Mouse (Mus musculus): ENCODE measurements at regions not wholly inside any gene's neighbourhood (a gene's known extent, or its start where the extent isn't known, plus 50 kb on each side); places are given as distances from the start of the nearest gene placed in this dataset.

DNA sequence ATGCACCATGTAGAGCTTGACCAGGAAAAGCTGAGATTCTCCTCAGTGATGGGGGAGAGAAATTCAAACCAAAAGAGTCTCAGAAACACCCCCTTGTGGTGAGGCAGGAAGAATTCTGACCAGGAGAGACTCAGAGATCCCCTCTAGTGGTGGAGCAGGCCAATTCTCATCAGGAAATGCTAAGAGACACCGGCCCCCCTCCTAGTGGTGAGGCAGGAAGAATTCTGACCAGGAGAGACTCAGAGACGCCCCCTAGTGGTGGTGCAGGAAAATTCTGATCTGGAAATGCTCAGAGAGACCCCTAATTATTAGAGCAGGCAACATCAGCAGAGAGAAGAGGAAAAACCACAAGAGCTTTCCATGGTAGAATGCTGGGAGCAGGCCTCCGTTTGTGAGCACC, 303.4 kb downstream of the Dcdc2c start:
- no peaks in the 10 kb centered on the region for H3K27me3 ChIP-seq (ENCODE audit: control insufficient read depth, insufficient read depth, low read length)
- no peaks in the 10 kb centered on the region for H3K36me3 ChIP-seq (ENCODE audit: control insufficient read depth, insufficient read depth, low read length)
- no peak overlapping the region for H3K4me2 ChIP-seq (replicated peaks; ENCODE audit: low read depth)
- no peak overlapping the region for H3K27ac ChIP-seq (replicated peaks)
- ATAC-seq (ENCODE audit: low FRiP score, low TSS enrichment) (no peak), DNase-seq (ENCODE audit: low spot score) (peak; percentile 28)
- TF ChIP-seq CTCF (IDR thresholded peaks at IDR 0.05; ENCODE audit: low read depth) (peak; percentile 72), EP300 (optimal IDR thresholded peaks at IDR 0.05) (no peak)
- no peaks in the 10 kb centered on the region for H3K4me1 ChIP-seq (replicated peaks; ENCODE audit: control insufficient read depth, insufficient read depth)
- H3K9ac ChIP-seq (ENCODE audit: low read length): no peak overlapping the region
- H3K9me3 ChIP-seq (ENCODE audit: control insufficient read depth, low read length): no peaks in the 10 kb centered on the region
- WGBS: 58% methylated on average over 3 of the region's 3 CpGs
- no peak overlapping the region for H3K4me3 ChIP-seq (ENCODE audit: low read depth, low read length)

DNA sequence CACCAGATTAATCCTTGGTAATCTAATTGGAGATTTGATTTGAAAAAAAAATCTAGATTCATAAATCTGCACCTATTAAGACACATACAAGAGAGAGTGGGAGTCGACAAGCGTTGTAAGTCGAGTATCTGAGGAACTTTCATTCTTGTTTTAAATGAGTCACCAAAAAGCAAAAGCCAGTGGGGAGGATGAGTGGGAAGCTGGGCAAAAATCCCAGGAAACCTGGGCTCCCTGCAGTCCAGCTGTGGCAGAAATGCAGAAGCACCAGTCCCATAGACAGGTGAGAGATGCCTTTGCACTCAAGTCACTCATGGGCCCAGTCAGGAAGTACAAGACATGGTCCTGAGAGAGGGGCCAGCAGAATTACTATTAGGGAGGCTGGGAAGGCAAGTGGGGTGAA, 303.9 kb downstream of the Dcdc2c start:
- Histone ChIP-seq H3K4me3 (ENCODE audit: low read depth, low read length) (no peak overlapping the region), H3K9me3 (ENCODE audit: control insufficient read depth, low read length) (no peaks in the 10 kb centered on the region), H3K9ac (ENCODE audit: low read length) (no peak overlapping the region), H3K4me1 (replicated peaks; ENCODE audit: control insufficient read depth, insufficient read depth) (no peaks in the 10 kb centered on the region), H3K27me3 (ENCODE audit: control insufficient read depth, insufficient read depth, low read length) (no peaks in the 10 kb centered on the region), H3K36me3 (ENCODE audit: control insufficient read depth, insufficient read depth, low read length) (no peaks in the 10 kb centered on the region), H3K4me2 (replicated peaks; ENCODE audit: low read depth) (no peak overlapping the region), H3K27ac (replicated peaks) (no peak overlapping the region)
- TF ChIP-seq CTCF (IDR thresholded peaks at IDR 0.05; ENCODE audit: low read depth) (no peak), EP300 (optimal IDR thresholded peaks at IDR 0.05) (no peak)
- DNase-seq (ENCODE audit: low spot score): no peak
- no peak for ATAC-seq (ENCODE audit: low FRiP score, low TSS enrichment)
- WGBS: 80% methylated on average over 3 of the region's 3 CpGs

DNA sequence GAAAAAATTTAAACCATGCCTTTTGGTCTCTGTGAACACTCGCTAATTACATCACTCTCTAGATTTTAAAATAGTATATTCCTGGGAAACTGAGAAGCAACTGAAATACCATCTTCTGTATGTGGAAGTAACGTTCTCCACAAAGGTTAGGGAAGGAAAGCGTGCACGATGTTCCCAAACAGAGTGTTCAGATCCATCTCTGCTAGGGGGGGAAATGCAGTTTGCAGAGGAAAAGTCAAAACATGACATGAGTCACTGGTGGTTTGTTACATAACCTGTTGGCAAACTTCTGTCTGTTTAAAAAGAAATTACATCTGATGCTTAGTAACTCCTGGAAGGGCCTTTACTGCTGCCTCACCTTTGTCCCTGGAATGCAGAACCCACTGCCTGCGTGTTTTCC, 314.2 kb downstream of the Dcdc2c start:
- no peak overlapping the region for H3K27ac ChIP-seq (replicated peaks)
- ATAC-seq (ENCODE audit: low FRiP score, low TSS enrichment) (no peak), DNase-seq (ENCODE audit: low spot score) (no peak)
- H3K9me3 ChIP-seq (ENCODE audit: control insufficient read depth, low read length): no peaks in the 10 kb centered on the region
- H3K4me3 ChIP-seq (ENCODE audit: low read depth, low read length): no peak overlapping the region
- WGBS: 75% methylated on average over 5 of the region's 5 CpGs
- H3K36me3 ChIP-seq (ENCODE audit: control insufficient read depth, insufficient read depth, low read length): no peaks in the 10 kb centered on the region
- TF ChIP-seq EP300 (optimal IDR thresholded peaks at IDR 0.05) (no peak), CTCF (IDR thresholded peaks at IDR 0.05; ENCODE audit: low read depth) (no peak)
- no peaks in the 10 kb centered on the region for H3K27me3 ChIP-seq (ENCODE audit: control insufficient read depth, insufficient read depth, low read length)
- no peak overlapping the region for H3K9ac ChIP-seq (ENCODE audit: low read length)
- H3K4me2 ChIP-seq (replicated peaks; ENCODE audit: low read depth): no peak overlapping the region
- H3K4me1 ChIP-seq (replicated peaks; ENCODE audit: control insufficient read depth, insufficient read depth): no peaks in the 10 kb centered on the region

DNA sequence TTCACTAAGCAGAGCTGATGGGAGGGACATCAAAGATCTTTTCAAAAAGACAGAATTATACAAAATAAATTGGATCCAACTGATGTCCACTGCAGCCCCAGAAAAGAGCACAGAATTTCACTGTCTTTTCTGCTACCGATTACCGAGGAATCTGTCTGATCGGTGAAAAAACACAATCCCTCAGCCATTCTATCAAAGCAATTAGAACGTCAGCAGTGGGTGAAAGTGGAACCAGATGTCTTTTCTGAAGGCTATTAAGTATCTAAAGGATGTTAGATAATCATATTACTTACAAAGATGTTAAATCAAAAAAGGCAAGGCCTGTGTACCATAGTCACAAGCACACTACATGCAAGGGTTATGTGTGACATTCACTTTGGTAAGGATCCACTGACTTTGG, 315.2 kb downstream of the Dcdc2c start:
- no peak overlapping the region for H3K27ac ChIP-seq (replicated peaks)
- TF ChIP-seq EP300 (optimal IDR thresholded peaks at IDR 0.05) (no peak), CTCF (IDR thresholded peaks at IDR 0.05; ENCODE audit: low read depth) (no peak)
- H3K9ac ChIP-seq (ENCODE audit: low read length): no peak overlapping the region
- H3K27me3 ChIP-seq (ENCODE audit: control insufficient read depth, insufficient read depth, low read length): no peaks in the 10 kb centered on the region
- no peaks in the 10 kb centered on the region for H3K9me3 ChIP-seq (ENCODE audit: control insufficient read depth, low read length)
- 71% methylated on average over 4 of the region's 4 CpGs for WGBS
- no peaks in the 10 kb centered on the region for H3K4me1 ChIP-seq (replicated peaks; ENCODE audit: control insufficient read depth, insufficient read depth)
- H3K36me3 ChIP-seq (ENCODE audit: control insufficient read depth, insufficient read depth, low read length): no peaks in the 10 kb centered on the region
- ATAC-seq (ENCODE audit: low FRiP score, low TSS enrichment) (no peak), DNase-seq (ENCODE audit: low spot score) (no peak)
- H3K4me3 ChIP-seq (ENCODE audit: low read depth, low read length): no peak overlapping the region
- no peak overlapping the region for H3K4me2 ChIP-seq (replicated peaks; ENCODE audit: low read depth)

DNA sequence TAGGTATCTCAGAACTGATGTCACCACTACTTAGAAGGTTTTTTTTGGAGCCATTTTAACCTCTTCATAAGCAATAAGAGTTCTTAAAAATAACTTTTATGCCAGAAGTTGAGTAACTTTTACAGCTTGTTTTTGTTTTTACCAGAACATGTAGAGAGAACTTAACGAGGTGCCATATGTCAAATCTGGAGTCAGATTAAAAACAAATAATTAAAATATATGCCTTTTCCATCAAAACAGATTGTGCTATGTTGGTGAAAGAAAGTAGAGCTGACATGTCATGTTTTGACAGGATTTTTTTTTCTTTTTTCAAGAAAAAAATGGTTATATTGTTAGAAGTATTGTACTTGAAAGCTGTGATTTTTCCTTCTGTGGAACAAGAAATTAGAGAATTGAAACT, 349.4 kb downstream of the Dcdc2c start:
- Histone ChIP-seq H3K27ac (replicated peaks) (no peak overlapping the region), H3K9me3 (ENCODE audit: control insufficient read depth, low read length) (no peaks in the 10 kb centered on the region), H3K4me2 (replicated peaks; ENCODE audit: low read depth) (no peak overlapping the region), H3K36me3 (ENCODE audit: control insufficient read depth, insufficient read depth, low read length) (no peaks in the 10 kb centered on the region), H3K4me1 (replicated peaks; ENCODE audit: control insufficient read depth, insufficient read depth) (no peaks in the 10 kb centered on the region), H3K9ac (ENCODE audit: low read length) (no peak overlapping the region), H3K27me3 (ENCODE audit: control insufficient read depth, insufficient read depth, low read length) (no peaks in the 10 kb centered on the region), H3K4me3 (ENCODE audit: low read depth, low read length) (no peak overlapping the region)
- DNase-seq (ENCODE audit: low spot score) (no peak), ATAC-seq (ENCODE audit: low FRiP score, low TSS enrichment) (no peak)
- WGBS: 89% methylated on average over 1 of the region's 1 CpGs
- TF ChIP-seq EP300 (optimal IDR thresholded peaks at IDR 0.05): no peak
- TF ChIP-seq CTCF (IDR thresholded peaks at IDR 0.05; ENCODE audit: low read depth): no peak

DNA sequence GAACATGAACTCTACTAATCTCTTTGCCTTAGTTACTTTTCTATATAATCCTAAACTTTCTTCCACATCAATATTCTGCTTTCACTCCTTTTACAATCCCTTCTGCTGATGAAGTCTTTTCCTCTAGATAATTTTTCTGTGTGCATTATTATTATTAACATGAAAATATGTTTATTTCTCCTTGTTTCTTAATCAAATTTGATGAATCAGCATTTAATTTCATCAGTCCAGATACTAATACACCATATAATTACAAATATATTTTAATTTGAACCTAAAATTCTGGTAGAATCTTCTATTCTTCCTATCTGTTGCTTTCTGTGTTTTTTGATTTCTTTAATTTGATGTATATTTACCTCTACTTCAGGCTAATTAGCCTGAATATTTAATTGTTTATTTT, 365.5 kb downstream of the Dcdc2c start:
- TF ChIP-seq EP300 (optimal IDR thresholded peaks at IDR 0.05) (no peak), CTCF (IDR thresholded peaks at IDR 0.05; ENCODE audit: low read depth) (no peak)
- Histone ChIP-seq H3K36me3 (ENCODE audit: control insufficient read depth, insufficient read depth, low read length) (no peaks in the 10 kb centered on the region), H3K9ac (ENCODE audit: low read length) (no peak overlapping the region), H3K27ac (replicated peaks) (no peak overlapping the region), H3K4me2 (replicated peaks; ENCODE audit: low read depth) (no peak overlapping the region), H3K4me3 (ENCODE audit: low read depth, low read length) (no peak overlapping the region), H3K27me3 (ENCODE audit: control insufficient read depth, insufficient read depth, low read length) (no peaks in the 10 kb centered on the region), H3K4me1 (replicated peaks; ENCODE audit: control insufficient read depth, insufficient read depth) (no peaks in the 10 kb centered on the region), H3K9me3 (ENCODE audit: control insufficient read depth, low read length) (no peaks in the 10 kb centered on the region)
- ATAC-seq (ENCODE audit: low FRiP score, low TSS enrichment): no peak
- DNase-seq (ENCODE audit: low spot score): no peak

Measured in stomach, postnatal 0 days (tissue).